Mouse (Mus musculus) thymus, adult 2 months (tissue): Measurements from ENCODE around the gene Utp6.

Source experiments
- CTCF ChIP-seq: fragments of 200-500 bp; IDR thresholded peaks from 2 replicates; pipeline ENCODE4 v1.5.1; 2012; ENCODE audit warnings: mild to moderate bottlenecking, control low read depth, low read length, moderate library complexity, borderline replicate concordance; ENCODE audit not compliant: control insufficient read depth, poor library complexity, insufficient read depth; ENCODE audit errors: extremely low read depth
- POLR2A ChIP-seq: fragments of 200-500 bp; IDR thresholded peaks from 2 replicates; pipeline ENCODE4 v1.6.1; 2012; ENCODE audit warnings: mild to moderate bottlenecking, low read length, control low read depth, moderate library complexity; ENCODE audit not compliant: control insufficient read depth, poor library complexity, insufficient read depth; ENCODE audit errors: extremely low read depth

DNA sequence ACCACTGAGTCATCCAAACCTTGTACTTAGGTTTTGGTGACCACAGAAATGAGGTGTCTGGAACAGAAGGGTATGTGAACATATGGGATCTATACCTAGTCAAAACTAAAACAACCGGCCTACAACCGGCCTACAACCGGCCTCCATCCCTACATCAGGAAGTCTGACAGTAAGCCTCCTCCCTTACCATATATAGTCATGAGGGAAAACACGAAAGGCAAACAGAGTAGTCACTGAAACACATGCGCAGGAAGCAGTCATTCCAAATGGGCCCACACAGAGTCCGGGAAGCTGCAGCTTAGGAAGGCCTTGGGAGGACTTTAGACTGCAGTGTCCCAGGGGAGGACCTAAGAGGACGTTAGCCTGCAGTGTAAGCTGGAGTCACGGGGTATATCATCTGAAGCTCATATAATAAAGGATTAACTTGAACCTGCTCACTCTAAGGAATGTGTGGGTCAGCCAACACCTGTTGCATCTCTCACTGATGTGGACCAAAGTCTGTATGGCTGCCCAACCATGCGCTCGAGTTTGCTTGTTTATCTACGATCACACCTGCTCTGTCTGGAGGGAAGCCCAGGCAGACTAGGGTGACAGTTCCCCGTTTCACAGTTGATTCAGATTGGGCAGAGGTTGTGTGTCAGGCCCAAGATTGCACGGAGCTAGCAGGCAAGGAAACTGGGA is 76.3 kb downstream of the Utp6 start:
- no peak for TF ChIP-seq CTCF
- no peak for TF ChIP-seq POLR2A
